Mouse (Mus musculus) lung, postnatal 14 days (tissue): ENCODE results near the gene Qrsl1.

Experiments
- DNase-seq: peaks from one replicate; pipeline ENCODE4 v3.0.0; 2021

Qrsl1 gene

GRCm38 (mm10) chr10:43856351-43856750, 45.2 kb downstream of the Qrsl1 start:
- DNase-seq = no peak

- no peak for DNase-seq
Observed at GRCm38 (mm10) chr10:43855916-43856315, 45.6 kb downstream of the Qrsl1 start.

- no peak for DNase-seq
Observed at GRCm38 (mm10) chr10:43851898-43852297, 49.6 kb downstream of the Qrsl1 start.

GRCm38 (mm10) chr10:43849478-43849877, 52.1 kb downstream of the Qrsl1 start:
- no peak for DNase-seq

- DNase-seq = no peak
Observed at GRCm38 (mm10) chr10:43846141-43846622, 55.4 kb downstream of the Qrsl1 start.

- DNase-seq = no peak
Observed at GRCm38 (mm10) chr10:43845442-43845841, 56.1 kb downstream of the Qrsl1 start.

GRCm38 (mm10) chr10:43841441-43841840, 60.1 kb downstream of the Qrsl1 start:
- no peak for DNase-seq

- no peak for DNase-seq
Observed at GRCm38 (mm10) chr10:43832868-43833267, 68.7 kb downstream of the Qrsl1 start.

- DNase-seq = no peak
Observed at GRCm38 (mm10) chr10:43830251-43831018, 71.1 kb downstream of the Qrsl1 start.

GRCm38 (mm10) chr10:43828686-43829015, 72.9 kb downstream of the Qrsl1 start:
- no peak for DNase-seq

- DNase-seq = no peak
Observed at GRCm38 (mm10) chr10:43827958-43828685, 73.4 kb downstream of the Qrsl1 start.

GRCm38 (mm10) chr10:43826773-43827621, 74.5 kb downstream of the Qrsl1 start:
- DNase-seq = no peak

GRCm38 (mm10) chr10:43825696-43826095, 75.8 kb downstream of the Qrsl1 start:
- no peak for DNase-seq

GRCm38 (mm10) chr10:43824713-43825112, 76.8 kb downstream of the Qrsl1 start:
- DNase-seq = no peak
